Comparison of ENCODE assay signal across 20 mouse cellular contexts in the genomic region with DNA sequence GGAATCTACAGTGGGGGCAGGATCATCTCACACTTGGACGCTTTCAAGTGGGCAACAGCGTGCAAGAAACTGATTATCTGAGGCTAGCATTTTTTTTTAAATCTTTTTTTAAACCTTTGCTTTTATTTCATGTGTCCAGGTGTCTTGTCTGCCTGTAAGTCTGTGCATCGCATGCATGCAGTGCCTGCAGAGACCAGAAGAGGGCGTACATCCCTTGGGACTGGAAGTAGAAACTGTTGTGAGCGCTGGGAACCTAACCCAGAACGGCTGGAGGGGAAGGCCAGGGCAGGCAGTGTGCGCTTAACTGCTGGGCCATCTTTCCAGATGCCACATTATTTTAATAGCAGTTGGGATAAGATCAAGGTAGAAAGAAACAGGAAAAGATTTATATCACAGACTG. TPM values are rescaled to one million over a fixed set of nuclear protein-coding genes. Genes with fewer than 3 reads are reported as not detected.
DNase-seq lines count a peak whose midpoint lies in the region; ATAC-seq and TF ChIP-seq lines count a peak whose summit lies in the region.
"Had no signal": no experiment of that assay in that cellular context is flagged by ENCODE, and none has a peak within 500 bp of the region (broad histone marks: within the 10 kb centered on the region; RNA-seq: fewer than 3 reads in every experiment).

No protein-coding gene starts in this region.

- no peaks in the 10 kb centered on the region for H3K36me3 ChIP-seq in forebrain, postnatal 0 days (ENCODE audit: insufficient read depth)
- no peaks in the 10 kb centered on the region for H3K36me3 ChIP-seq in forebrain, embryonic 11.5 days (ENCODE audit: control insufficient read depth, insufficient read depth, low read length)

- intact Hi-C loops in left cerebral cortex, adult 2 months (cut with DNase I), result no loop called here

- 0 out of 2 replicates have a peak, but pooled peaks have one; percentile 9 for TF ChIP-seq CTCF in forebrain, postnatal 0 days (IDR thresholded peaks at IDR 0.05; ENCODE audit: low read depth)
- TF ChIP-seq CTCF in left cerebral cortex, adult 2 months (IDR thresholded peaks at IDR 0.05), result peak; percentile 8

- no peak overlapping the region for H3K27ac ChIP-seq in forebrain, postnatal 0 days (ENCODE audit: low read depth, low read length)
- H3K27ac ChIP-seq in forebrain, embryonic 11.5 days (ENCODE audit: low read depth, low read length), result no peak overlapping the region
- no peak overlapping the region for H3K27ac ChIP-seq in left cerebral cortex, adult 2 months
- H3K27ac ChIP-seq: liver, embryonic 15.5 days; macrophage had no signal

- no peak for ATAC-seq in forebrain, postnatal 0 days
- ATAC-seq in forebrain, embryonic 11.5 days (replicated peaks; ENCODE audit: low FRiP score), result no peak
- ATAC-seq: activated CD4-positive, CD25-positive, alpha-beta regulatory T cell, adult 4 months; forebrain, embryonic 14.5 days had no signal

- H3K9ac ChIP-seq in forebrain, postnatal 0 days, result no peak overlapping the region
- H3K9ac ChIP-seq in forebrain, embryonic 11.5 days (ENCODE audit: low read length), result no peak overlapping the region
- H3K9ac ChIP-seq: heart, embryonic 12.5 days; liver, embryonic 15.5 days had no signal

- DNase-seq in forebrain, postnatal 0 days, result no peak
- DNase-seq in forebrain, embryonic 11.5 days (ENCODE audit: low spot score), result no peak
- DNase-seq in left cerebral cortex, adult 2 months (ENCODE audit: extremely low spot score in 1 of 2, low spot score in 2 of 2), result no peak
- no peak for DNase-seq in left cerebral cortex, adult 9 months (ENCODE audit: low spot score in 2 of 2)
- peak; percentile 29 to 32 for DNase-seq in B cell, adult 2 months
- peak; percentile 81 for DNase-seq in ZHBTc4 (ENCODE audit: low read depth, low spot score)
- no peak for DNase-seq in spleen, postnatal 4 days (ENCODE audit: low spot score in 2 of 2)
- DNase-seq in right cerebral cortex, postnatal 25 days, result no peak
- DNase-seq: adrenal gland, postnatal 25 days; cerebellum, postnatal 14 days; gastrocnemius, postnatal 14 days; heart, postnatal 36 days; kidney, postnatal 14 days; midbrain, embryonic 14.5 days; right cerebral cortex, adult 18-20 months had no signal

- H3K4me2 ChIP-seq in forebrain, postnatal 0 days (ENCODE audit: low read depth), result no peak overlapping the region
- no peak overlapping the region for H3K4me2 ChIP-seq in forebrain, embryonic 11.5 days (ENCODE audit: low read depth, low read length, severe bottlenecking)
- H3K4me2 ChIP-seq: heart, embryonic 12.5 days; liver, embryonic 15.5 days had no signal

- H3K9me3 ChIP-seq in forebrain, postnatal 0 days (ENCODE audit: low read length), result no peaks in the 10 kb centered on the region
- H3K9me3 ChIP-seq in forebrain, embryonic 11.5 days (ENCODE audit: control insufficient read depth, low read length), result no peaks in the 10 kb centered on the region
- H3K9me3 ChIP-seq: liver, embryonic 15.5 days had no signal

- no peak overlapping the region for H3K4me3 ChIP-seq in forebrain, postnatal 0 days (ENCODE audit: low read depth, low read length)
- H3K4me3 ChIP-seq in forebrain, embryonic 11.5 days (ENCODE audit: low read depth, low read length), result no peak overlapping the region
- no peak overlapping the region for H3K4me3 ChIP-seq in left cerebral cortex, adult 2 months
- H3K4me3 ChIP-seq: heart, embryonic 12.5 days; liver, embryonic 15.5 days had no signal

- no peaks in the 10 kb centered on the region for H3K27me3 ChIP-seq in forebrain, postnatal 0 days (ENCODE audit: insufficient read depth, low read length)
- no peaks in the 10 kb centered on the region for H3K27me3 ChIP-seq in forebrain, embryonic 11.5 days (ENCODE audit: control insufficient read depth, insufficient read depth, low read length)
- H3K27me3 ChIP-seq: heart, embryonic 12.5 days; liver, embryonic 15.5 days had no signal

- H3K4me1 ChIP-seq in forebrain, postnatal 0 days (ENCODE audit: insufficient read depth), result no peaks in the 10 kb centered on the region
- no peaks in the 10 kb centered on the region for H3K4me1 ChIP-seq in forebrain, embryonic 11.5 days (replicated peaks; ENCODE audit: control insufficient read depth, insufficient read depth, low read length)

- WGBS in forebrain, postnatal 0 days, result 95% methylated on average over 7 of the region's 7 CpGs
- WGBS in forebrain, embryonic 11.5 days, result 89% methylated on average over 7 of the region's 7 CpGs

RNA-seq across cellular contexts. Expression of a gene that starts 17.0 kb away (rescaled TPM):
- total RNA-seq in forebrain, postnatal 0 days (2014; rRNA removed), result 8.2 and 12.7 TPM in 2 replicates
- polyA plus RNA-seq in forebrain, postnatal 0 days (2015; fragmentation: Nextera tagmentation; extraction: Ambion mirVana), result 3.3 and 5.2 TPM in 2 replicates
- polyA plus RNA-seq in forebrain, embryonic 11.5 days (2014; fragmentation: Nextera tagmentation; extraction: Ambion mirVana), result 17.8 TPM in 2 replicates
- 10 to 100 TPM; 13.8 to 14.1 TPM for total RNA-seq in left cerebral cortex, adult 2 months (2021)

Comparison
In these comparisons a context has a peak if more than half of its experiments do, and no peak if none do; other contexts are left out.
1. DNase-seq: peak in B cell, adult 2 months (2 of 2) and ZHBTc4 (single experiment); none in forebrain, postnatal 0 days (single experiment), forebrain, embryonic 11.5 days (single experiment), left cerebral cortex, adult 2 months (0 of 2), left cerebral cortex, adult 9 months (0 of 2), spleen, postnatal 4 days (0 of 2) and right cerebral cortex, postnatal 25 days (single experiment).